Mouse (Mus musculus): ENCODE results near the gene Noct.

DNA sequence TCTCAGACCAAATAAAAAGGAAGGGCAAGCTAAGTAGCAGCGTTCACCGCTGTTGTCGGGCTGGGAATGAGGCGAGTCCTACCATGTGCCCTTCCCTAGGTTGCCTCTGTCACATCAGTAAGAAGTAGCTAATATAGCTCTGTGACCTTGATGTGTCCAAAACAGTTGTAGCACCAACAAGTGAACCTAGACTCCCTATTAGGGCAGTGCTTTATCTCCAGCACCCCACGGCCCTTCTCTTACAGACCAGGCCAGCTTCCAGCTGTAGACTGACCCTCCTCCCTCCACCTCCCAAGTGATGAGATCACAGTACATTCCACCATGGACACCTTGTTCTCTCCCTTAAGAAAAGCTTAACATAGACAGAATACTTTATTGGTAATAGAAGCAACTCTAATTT lies 33.8 kb downstream of the Noct start:
- TF ChIP-seq CTCF (conservative IDR thresholded peaks at IDR 0.05; ENCODE audit: low read length) (no peak), POU5F1 (IDR thresholded peaks at IDR 0.05; ENCODE audit: borderline replicate concordance, low read length) (no peak)
